Mouse (Mus musculus) forebrain, embryonic 13.5 days (tissue): ENCODE data around the gene Snx17. TPM values are rescaled to one million over a fixed set of nuclear protein-coding genes. Genes with fewer than 3 reads are reported as not detected.
"Not testable (repeated sequence)": the region's sequence is repeated elsewhere in the genome, so short reads cannot be mapped to it uniquely, and the experiment has no call there.

Experiments
- ATAC-seq: fragments of 200-750 bp; cut with Nextera tagmentation; 2 replicates; pipeline ENCODE4 v1.8.0; 2017
- H3K27ac ChIP-seq: fragments of 300-500 bp; sonication (generic); 2 replicates; pipeline ENCODE4 v1.5.1; 2015; ENCODE audit warnings: inconsistent platforms, mild to moderate bottlenecking, moderate library complexity
- H3K27me3 ChIP-seq: fragments of 300-500 bp; sonication (generic); 2 replicates; pipeline ENCODE4 v1.6.1; 2015; ENCODE audit warnings: mild to moderate bottlenecking, inconsistent platforms
- H3K36me3 ChIP-seq: fragments of 300-500 bp; sonication (generic); 2 replicates; pipeline ENCODE4 v1.6.1; 2015; ENCODE audit warnings: mild to moderate bottlenecking, inconsistent platforms; ENCODE audit not compliant: poor library complexity, severe bottlenecking
- H3K4me1 ChIP-seq: fragments of 300-500 bp; sonication (generic); 2 replicates; pipeline ENCODE4 v1.6.1; 2015; ENCODE audit warnings: inconsistent platforms
- H3K4me2 ChIP-seq: fragments of 300-500 bp; sonication (generic); 2 replicates; pipeline ENCODE4 v1.6.1; 2015; ENCODE audit warnings: inconsistent platforms, mild to moderate bottlenecking, moderate library complexity
- H3K4me3 ChIP-seq: fragments of 300-500 bp; sonication (generic); 2 replicates; pipeline ENCODE4 v1.5.1; 2015; ENCODE audit warnings: mild to moderate bottlenecking, inconsistent platforms
- H3K9ac ChIP-seq: fragments of 300-500 bp; sonication (generic); 2 replicates; pipeline ENCODE4 v1.6.1; 2015; ENCODE audit warnings: mild to moderate bottlenecking, inconsistent platforms
- H3K9me3 ChIP-seq: fragments of 300-500 bp; sonication (generic); replicated peaks from 2 replicates; pipeline ENCODE4 v1.6.1; 2016; ENCODE audit warnings: inconsistent platforms
- WGBS: fragments of 180-500 bp; shearing (Covaris S2); methylation state at CpG from one replicate; pipeline ENCODE4 v1.1.7; 2015; 5-methylcytosine and 5-hydroxymethylcytosine counted together
- polyA plus RNA-seq: library from polyadenylated mRNA; unstranded; fragments of >200 nt; fragmentation: Nextera tagmentation; extraction: Ambion mirVana; gene quantifications from 2 replicates; pipeline ENCODE4 v1.2.1, GENCODE M21; 2015

Snx17 gene
- polyA plus RNA-seq, 1 experiment from 2014 or later: 139 TPM

- Histone ChIP-seq H3K4me3 (peak overlapping the region; percentile 1; the same call in 1 of the 2 replicates), H3K4me2 (no peak overlapping the region), H3K9me3 (peaks cover 5% of the 10 kb centered on the region), H3K27me3 (no peaks in the 10 kb centered on the region), H3K4me1 (peaks cover 27% of the 10 kb centered on the region), H3K9ac (no peak overlapping the region), H3K36me3 (peaks cover 81% of the 10 kb centered on the region), H3K27ac (no peak overlapping the region)
- ATAC-seq: no peak
- 93% methylated on average over 19 of the region's 19 CpGs for WGBS
Observed at GRCm38 (mm10) chr5:31199321-31199892, 6.4 kb downstream of the Snx17 start.

- 87% methylated on average over 9 of the region's 9 CpGs for WGBS
- Histone ChIP-seq H3K4me2 (no peak overlapping the region), H3K4me3 (peak overlapping the region; percentile 3), H3K27me3 (no peaks in the 10 kb centered on the region), H3K4me1 (peaks cover 24% of the 10 kb centered on the region), H3K9ac (no peak overlapping the region), H3K27ac (no peak overlapping the region), H3K36me3 (peaks cover 81% of the 10 kb centered on the region), H3K9me3 (peaks cover 5% of the 10 kb centered on the region)
- ATAC-seq: no peak
Observed at GRCm38 (mm10) chr5:31199893-31200292, 6.9 kb downstream of the Snx17 start.

- peak overlapping the region; percentile 26; the same call in 1 of the 2 replicates for H3K9ac ChIP-seq
- H3K4me3 ChIP-seq: peak overlapping the region; percentile 3
- no peak overlapping the region for H3K27ac ChIP-seq
- peaks cover 24% of the 10 kb centered on the region for H3K4me1 ChIP-seq
- H3K27me3 ChIP-seq: no peaks in the 10 kb centered on the region
- ATAC-seq: no peak
- H3K9me3 ChIP-seq: peaks cover 5% of the 10 kb centered on the region
- peaks cover 81% of the 10 kb centered on the region for H3K36me3 ChIP-seq
- H3K4me2 ChIP-seq: peak overlapping the region; percentile 82
- WGBS: 92% methylated on average over 27 of the region's 27 CpGs
Observed at GRCm38 (mm10) chr5:31200327-31200768, 7.3 kb downstream of the Snx17 start.

- Histone ChIP-seq H3K9ac (peak overlapping the region; percentile 89), H3K36me3 (peaks cover 81% of the 10 kb centered on the region), H3K27me3 (no peaks in the 10 kb centered on the region), H3K9me3 (peaks cover 5% of the 10 kb centered on the region), H3K4me3 (peak overlapping the region; percentile 73), H3K27ac (peak overlapping the region; percentile 79), H3K4me2 (peak overlapping the region; percentile 82), H3K4me1 (peaks cover 24% of the 10 kb centered on the region)
- 19% methylated on average over 13 of the region's 13 CpGs for WGBS
- no peak for ATAC-seq
Observed at GRCm38 (mm10) chr5:31201042-31201741, 8.2 kb downstream of the Snx17 start.

DNA sequence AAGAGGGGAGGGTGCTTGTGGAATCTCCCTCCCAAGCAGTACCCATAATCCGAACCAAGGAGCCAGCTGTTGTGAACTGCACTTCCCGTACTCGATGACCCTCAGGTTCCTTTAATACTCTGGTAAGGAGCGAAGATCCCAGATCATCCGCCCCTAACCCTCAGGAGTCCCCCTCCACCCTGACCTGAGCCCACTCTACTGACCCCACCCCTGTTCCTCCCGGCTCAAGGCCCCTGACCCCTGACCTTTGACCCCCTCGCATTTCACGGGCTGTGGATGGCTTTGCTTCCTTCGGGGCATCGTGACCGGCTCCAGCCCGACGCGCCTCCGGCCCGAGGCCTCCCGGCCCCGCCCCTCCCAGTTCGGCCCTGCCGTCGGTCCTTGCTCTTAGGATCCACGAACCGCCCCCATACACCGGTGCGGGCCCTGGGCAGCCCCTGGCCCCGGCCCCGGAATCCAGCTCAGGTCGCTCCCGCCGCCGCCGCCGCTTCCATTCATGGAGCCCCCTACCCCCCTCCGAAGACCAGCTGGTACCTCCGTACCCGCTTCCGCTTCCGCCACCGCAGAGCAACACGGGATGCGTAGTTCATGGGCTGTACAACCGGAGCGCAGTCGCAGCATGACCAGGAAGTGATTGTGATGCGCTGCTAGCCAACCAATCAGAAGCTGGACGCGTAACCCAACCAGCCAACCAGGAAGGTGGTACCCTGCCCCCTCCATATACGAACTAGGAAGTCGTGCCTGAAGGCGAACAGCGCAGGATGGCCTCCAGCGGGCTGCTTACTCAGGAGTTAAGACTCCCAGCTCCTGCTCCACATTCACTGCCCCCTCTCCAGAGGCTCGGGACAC is 8.9 kb downstream of the Snx17 start, which contains the start of gene Zfp513:
Gene Zfp513, minus strand, starts transcription at position 562 of the 849 bp plus-strand sequence.
- Histone ChIP-seq H3K9ac (peak within 1 kb of the TSS; percentile 89), H3K27ac (peak within 1 kb of the TSS; percentile 82), H3K9me3 (peaks cover 5% of the 10 kb centered on the region), H3K4me3 (peak within 1 kb of the TSS; percentile 73), H3K4me1 (peaks cover 24% of the 10 kb centered on the region), H3K4me2 (peak within 1 kb of the TSS; percentile 82), H3K36me3 (peaks cover 80% of the 10 kb centered on the region), H3K27me3 (no peaks in the 10 kb centered on the region)
- WGBS: under 1% methylated on average over 53 of the region's 53 CpGs
- peak; percentile 97 for ATAC-seq

DNA sequence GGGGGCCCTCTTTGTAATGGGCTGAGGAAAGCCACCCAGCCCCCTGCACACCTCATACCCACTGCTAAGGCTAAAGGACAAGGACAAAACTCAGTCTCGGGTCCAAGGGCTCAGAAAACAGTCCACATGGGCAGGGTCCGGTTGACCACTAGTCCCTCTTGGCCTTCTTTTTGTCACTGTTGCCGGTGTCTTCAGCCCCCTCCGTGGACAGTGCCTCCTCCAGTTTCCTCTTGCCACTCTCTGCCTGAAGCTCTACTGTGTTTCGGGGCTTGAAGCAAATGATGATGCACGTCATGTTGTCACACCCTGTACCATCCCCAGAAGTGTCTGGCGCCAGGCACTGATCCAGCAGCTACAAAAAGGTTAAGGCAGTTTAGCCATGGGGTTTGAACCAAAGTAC is 9.9 kb downstream of the Snx17 start:
- WGBS: 83% methylated on average over 7 of the region's 7 CpGs
- Histone ChIP-seq H3K4me1 (peaks cover 24% of the 10 kb centered on the region), H3K36me3 (peaks cover 80% of the 10 kb centered on the region), H3K27me3 (no peaks in the 10 kb centered on the region), H3K9ac (peak overlapping the region; percentile 61), H3K9me3 (peaks cover 5% of the 10 kb centered on the region), H3K4me2 (peak overlapping the region; percentile 70), H3K27ac (peak overlapping the region; percentile 82), H3K4me3 (peak overlapping the region; percentile 73)
- ATAC-seq: no peak

- 86% methylated on average over 2 of the region's 2 CpGs for WGBS
- ATAC-seq: no peak
- H3K27me3 ChIP-seq: no peaks in the 10 kb centered on the region
- H3K4me2 ChIP-seq: no peak overlapping the region
- H3K4me1 ChIP-seq: peaks cover 24% of the 10 kb centered on the region
- peaks cover 71% of the 10 kb centered on the region for H3K36me3 ChIP-seq
- peaks cover 5% of the 10 kb centered on the region for H3K9me3 ChIP-seq
- H3K9ac ChIP-seq: no peak overlapping the region
- no peak overlapping the region for H3K27ac ChIP-seq
- H3K4me3 ChIP-seq: no peak overlapping the region
Observed at GRCm38 (mm10) chr5:31203866-31204265, 10.8 kb downstream of the Snx17 start.

DNA sequence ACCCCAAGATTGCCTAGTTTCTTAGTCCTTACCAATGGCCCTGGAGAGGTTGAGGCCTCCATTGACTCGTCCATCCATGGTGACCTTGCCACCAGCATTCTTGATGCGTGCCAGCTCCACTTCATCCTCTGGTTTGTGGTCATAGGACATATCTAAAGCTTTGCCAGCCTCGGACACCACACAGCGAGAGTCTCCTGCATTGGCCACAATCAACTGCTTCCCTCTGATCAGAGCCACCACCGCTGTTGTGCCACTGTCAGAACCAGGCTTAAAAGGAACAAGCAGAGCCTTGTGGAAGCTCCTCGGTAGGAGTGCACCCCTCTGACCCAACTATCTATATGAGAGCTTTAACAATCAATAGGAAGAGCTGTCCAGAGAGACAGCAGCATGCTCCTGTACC is 11.4 kb downstream of the Snx17 start:
- Histone ChIP-seq H3K4me3 (no peak overlapping the region), H3K27ac (no peak overlapping the region), H3K9me3 (peaks cover 5% of the 10 kb centered on the region), H3K36me3 (peaks cover 66% of the 10 kb centered on the region), H3K4me2 (no peak overlapping the region), H3K9ac (no peak overlapping the region), H3K4me1 (peaks cover 24% of the 10 kb centered on the region), H3K27me3 (no peaks in the 10 kb centered on the region)
- no peak for ATAC-seq
- WGBS: over 99% methylated on average over 6 of the region's 6 CpGs

- H3K9me3 ChIP-seq, H3K4me2 ChIP-seq, H3K4me3 ChIP-seq, H3K9ac ChIP-seq, H3K27me3 ChIP-seq, ATAC-seq, H3K27ac ChIP-seq, H3K36me3 ChIP-seq: not testable (repeated sequence)
- H3K4me1 ChIP-seq: peaks cover 18% of the 10 kb centered on the region
- 96% methylated on average over 6 of the region's 6 CpGs for WGBS
Observed at GRCm38 (mm10) chr5:31216554-31216953, 23.5 kb downstream of the Snx17 start.

- Histone ChIP-seq H3K27ac (no peak overlapping the region), H3K27me3 (no peaks in the 10 kb centered on the region), H3K4me1 (peaks cover 18% of the 10 kb centered on the region), H3K36me3 (no peaks in the 10 kb centered on the region), H3K4me3 (no peak overlapping the region), H3K9ac (no peak overlapping the region), H3K4me2 (peak overlapping the region; percentile 79; the same call in 1 of the 2 replicates), H3K9me3 (no peaks in the 10 kb centered on the region)
- WGBS: 69% methylated on average over 7 of the region's 7 CpGs
- ATAC-seq: no peak
Observed at GRCm38 (mm10) chr5:31218294-31218693, 25.3 kb downstream of the Snx17 start.

- ATAC-seq: no peak
- no peak overlapping the region; the same call in 1 of the 2 replicates for H3K9ac ChIP-seq
- 2% methylated on average over 2 of the region's 2 CpGs for WGBS
Observed at GRCm38 (mm10) chr5:31219070-31219469, 26.0 kb downstream of the Snx17 start.

GRCm38 (mm10) chr5:31219474-31219873 is 26.4 kb downstream of the Snx17 start:
- Histone ChIP-seq H3K9me3 (no peaks in the 10 kb centered on the region), H3K36me3 (no peaks in the 10 kb centered on the region), H3K9ac (peak overlapping the region; percentile 92), H3K4me2 (peak overlapping the region; percentile 79), H3K27ac (peak overlapping the region; percentile 87), H3K27me3 (no peaks in the 10 kb centered on the region), H3K4me3 (peak overlapping the region; percentile 90), H3K4me1 (peaks cover 18% of the 10 kb centered on the region)
- ATAC-seq: no peak
- 2% methylated on average over 11 of the region's 11 CpGs for WGBS

More at GRCm38 (mm10) chr5:31219070-31219469, 26.0 kb downstream of the Snx17 start:
- Histone ChIP-seq H3K27ac (no peak overlapping the region), H3K27me3 (no peaks in the 10 kb centered on the region), H3K4me3 (peak overlapping the region; percentile 90), H3K4me1 (peaks cover 18% of the 10 kb centered on the region), H3K36me3 (no peaks in the 10 kb centered on the region), H3K9me3 (no peaks in the 10 kb centered on the region), H3K4me2 (peak overlapping the region; percentile 79)
